Mouse (Mus musculus): ENCODE measurements at regions not wholly inside any gene's neighbourhood (a gene's known extent, or its start where the extent isn't known, plus 50 kb on each side); places are given as distances from the start of the nearest gene placed in this dataset.

GRCm38 (mm10) chr8:127706051-127706835 lies 642.5 kb downstream of the Pard3 start:
- Histone ChIP-seq H3K9ac (ENCODE audit: low read depth, low read length) (no peak overlapping the region), H3K9me3 (ENCODE audit: control insufficient read depth, low read length) (no peaks in the 10 kb centered on the region), H3K36me3 (ENCODE audit: control insufficient read depth, insufficient read depth, low read length) (no peaks in the 10 kb centered on the region), H3K4me2 (ENCODE audit: low read depth, low read length) (no peak overlapping the region), H3K4me3 (ENCODE audit: low read length) (no peak overlapping the region), H3K4me1 (ENCODE audit: control insufficient read depth, insufficient read depth, low read length) (no peaks in the 10 kb centered on the region), H3K27me3 (replicated peaks; ENCODE audit: control insufficient read depth, insufficient read depth, low read length) (no peaks in the 10 kb centered on the region), H3K27ac (ENCODE audit: low read length) (no peak overlapping the region)
- no peak for ATAC-seq
- 58% methylated on average over 16 of the region's 16 CpGs for WGBS

GRCm38 (mm10) chr8:127709439-127709838 lies 645.7 kb downstream of the Pard3 start:
- H3K36me3 ChIP-seq (ENCODE audit: control insufficient read depth, insufficient read depth, low read length): no peaks in the 10 kb centered on the region
- H3K4me2 ChIP-seq (ENCODE audit: low read depth, low read length): no peak overlapping the region
- no peaks in the 10 kb centered on the region for H3K27me3 ChIP-seq (replicated peaks; ENCODE audit: control insufficient read depth, insufficient read depth, low read length)
- H3K9me3 ChIP-seq (ENCODE audit: control insufficient read depth, low read length): no peaks in the 10 kb centered on the region
- H3K27ac ChIP-seq (ENCODE audit: low read length): no peak overlapping the region
- H3K4me1 ChIP-seq (ENCODE audit: control insufficient read depth, insufficient read depth, low read length): no peaks in the 10 kb centered on the region
- H3K4me3 ChIP-seq (ENCODE audit: low read length): no peak overlapping the region
- no peak for ATAC-seq
- WGBS: 92% methylated on average over 5 of the region's 5 CpGs
- no peak overlapping the region for H3K9ac ChIP-seq (ENCODE audit: low read depth, low read length)

- no peak overlapping the region for H3K4me2 ChIP-seq (ENCODE audit: low read depth, low read length)
- no peak for ATAC-seq
Observed at GRCm38 (mm10) chr8:127715097-127715496, 643.3 kb upstream of the Nrp1 start.

GRCm38 (mm10) chr8:127717969-127718368 lies 640.4 kb upstream of the Nrp1 start:
- Histone ChIP-seq H3K9ac (ENCODE audit: low read depth, low read length) (no peak overlapping the region), H3K27ac (ENCODE audit: low read length) (no peak overlapping the region), H3K4me2 (ENCODE audit: low read depth, low read length) (no peak overlapping the region), H3K4me1 (ENCODE audit: control insufficient read depth, insufficient read depth, low read length) (peaks cover 12% of the 10 kb centered on the region), H3K9me3 (ENCODE audit: control insufficient read depth, low read length) (no peaks in the 10 kb centered on the region), H3K4me3 (ENCODE audit: low read length) (no peak overlapping the region), H3K36me3 (ENCODE audit: control insufficient read depth, insufficient read depth, low read length) (no peaks in the 10 kb centered on the region), H3K27me3 (replicated peaks; ENCODE audit: control insufficient read depth, insufficient read depth, low read length) (no peaks in the 10 kb centered on the region)
- ATAC-seq: no peak

More at GRCm38 (mm10) chr8:127715097-127715496, 643.3 kb upstream of the Nrp1 start:
- Histone ChIP-seq H3K27me3 (replicated peaks; ENCODE audit: control insufficient read depth, insufficient read depth, low read length) (no peaks in the 10 kb centered on the region), H3K9ac (ENCODE audit: low read depth, low read length) (no peak overlapping the region), H3K27ac (ENCODE audit: low read length) (no peak overlapping the region), H3K4me1 (ENCODE audit: control insufficient read depth, insufficient read depth, low read length) (peaks cover 6% of the 10 kb centered on the region), H3K36me3 (ENCODE audit: control insufficient read depth, insufficient read depth, low read length) (no peaks in the 10 kb centered on the region), H3K4me3 (ENCODE audit: low read length) (no peak overlapping the region), H3K9me3 (ENCODE audit: control insufficient read depth, low read length) (no peaks in the 10 kb centered on the region)
- 91% methylated on average over 1 of the region's 1 CpGs for WGBS

GRCm38 (mm10) chr8:127719881-127720280 lies 638.5 kb upstream of the Nrp1 start:
- no peaks in the 10 kb centered on the region for H3K27me3 ChIP-seq (replicated peaks; ENCODE audit: control insufficient read depth, insufficient read depth, low read length)
- H3K9me3 ChIP-seq (ENCODE audit: control insufficient read depth, low read length): no peaks in the 10 kb centered on the region
- H3K4me3 ChIP-seq (ENCODE audit: low read length): no peak overlapping the region
- peak overlapping the region; percentile 5; the same call in 1 of the 2 replicates for H3K27ac ChIP-seq (ENCODE audit: low read length)
- WGBS: 8% methylated on average over 6 of the region's 6 CpGs
- peak; percentile 19; the same call in 1 of the 2 replicates for ATAC-seq
- H3K9ac ChIP-seq (ENCODE audit: low read depth, low read length): no peak overlapping the region
- no peak overlapping the region for H3K4me2 ChIP-seq (ENCODE audit: low read depth, low read length)
- peaks cover 12% of the 10 kb centered on the region for H3K4me1 ChIP-seq (ENCODE audit: control insufficient read depth, insufficient read depth, low read length)
- no peaks in the 10 kb centered on the region for H3K36me3 ChIP-seq (ENCODE audit: control insufficient read depth, insufficient read depth, low read length)

GRCm38 (mm10) chr8:127720593-127721290 lies 637.7 kb upstream of the Nrp1 start:
- no peaks in the 10 kb centered on the region for H3K36me3 ChIP-seq (ENCODE audit: control insufficient read depth, insufficient read depth, low read length)
- peaks cover 12% of the 10 kb centered on the region for H3K4me1 ChIP-seq (ENCODE audit: control insufficient read depth, insufficient read depth, low read length)
- H3K27ac ChIP-seq (ENCODE audit: low read length): no peak overlapping the region
- peak overlapping the region; percentile 15 for H3K4me2 ChIP-seq (ENCODE audit: low read depth, low read length)
- peak; percentile 77 for ATAC-seq
- no peaks in the 10 kb centered on the region for H3K27me3 ChIP-seq (replicated peaks; ENCODE audit: control insufficient read depth, insufficient read depth, low read length)
- WGBS: 20% methylated on average over 6 of the region's 6 CpGs
- H3K4me3 ChIP-seq (ENCODE audit: low read length): no peak overlapping the region
- no peak overlapping the region for H3K9ac ChIP-seq (ENCODE audit: low read depth, low read length)
- no peaks in the 10 kb centered on the region for H3K9me3 ChIP-seq (ENCODE audit: control insufficient read depth, low read length)

- Histone ChIP-seq H3K27me3 (replicated peaks; ENCODE audit: control insufficient read depth, insufficient read depth, low read length) (no peaks in the 10 kb centered on the region), H3K9me3 (ENCODE audit: control insufficient read depth, low read length) (no peaks in the 10 kb centered on the region), H3K4me1 (ENCODE audit: control insufficient read depth, insufficient read depth, low read length) (peaks cover 12% of the 10 kb centered on the region), H3K9ac (ENCODE audit: low read depth, low read length) (no peak overlapping the region), H3K4me3 (ENCODE audit: low read length) (no peak overlapping the region), H3K27ac (ENCODE audit: low read length) (no peak overlapping the region), H3K36me3 (ENCODE audit: control insufficient read depth, insufficient read depth, low read length) (no peaks in the 10 kb centered on the region), H3K4me2 (ENCODE audit: low read depth, low read length) (no peak overlapping the region)
- 36% methylated on average over 1 of the region's 1 CpGs for WGBS
- no peak for ATAC-seq
Observed at GRCm38 (mm10) chr8:127721624-127722023, 636.8 kb upstream of the Nrp1 start.

GRCm38 (mm10) chr8:127734059-127734458 lies 624.3 kb upstream of the Nrp1 start:
- H3K36me3 ChIP-seq (ENCODE audit: control insufficient read depth, insufficient read depth, low read length): no peaks in the 10 kb centered on the region
- no peak overlapping the region for H3K9ac ChIP-seq (ENCODE audit: low read depth, low read length)
- H3K4me1 ChIP-seq (ENCODE audit: control insufficient read depth, insufficient read depth, low read length): no peaks in the 10 kb centered on the region
- H3K9me3 ChIP-seq (ENCODE audit: control insufficient read depth, low read length): no peaks in the 10 kb centered on the region
- no peak overlapping the region for H3K4me3 ChIP-seq (ENCODE audit: low read length)
- WGBS: 91% methylated on average over 3 of the region's 3 CpGs
- no peak for ATAC-seq
- H3K4me2 ChIP-seq (ENCODE audit: low read depth, low read length): no peak overlapping the region
- H3K27me3 ChIP-seq (replicated peaks; ENCODE audit: control insufficient read depth, insufficient read depth, low read length): no peaks in the 10 kb centered on the region
- no peak overlapping the region for H3K27ac ChIP-seq (ENCODE audit: low read length)

- H3K27me3 ChIP-seq (replicated peaks; ENCODE audit: control insufficient read depth, insufficient read depth, low read length): no peaks in the 10 kb centered on the region
- no peaks in the 10 kb centered on the region for H3K36me3 ChIP-seq (ENCODE audit: control insufficient read depth, insufficient read depth, low read length)
- H3K9me3 ChIP-seq (ENCODE audit: control insufficient read depth, low read length): no peaks in the 10 kb centered on the region
- no peak overlapping the region for H3K27ac ChIP-seq (ENCODE audit: low read length)
- ATAC-seq: no peak
- H3K4me1 ChIP-seq (ENCODE audit: control insufficient read depth, insufficient read depth, low read length): no peaks in the 10 kb centered on the region
- H3K9ac ChIP-seq (ENCODE audit: low read depth, low read length): no peak overlapping the region
- no peak overlapping the region for H3K4me2 ChIP-seq (ENCODE audit: low read depth, low read length)
- 88% methylated on average over 6 of the region's 6 CpGs for WGBS
- H3K4me3 ChIP-seq (ENCODE audit: low read length): no peak overlapping the region
Observed at GRCm38 (mm10) chr8:127742236-127742635, 616.2 kb upstream of the Nrp1 start.

Data from intestine, embryonic 16.5 days (tissue).